Mouse (Mus musculus) liver, embryonic 14 days (tissue): ENCODE results near the gene Rasd2. TPM values are rescaled to one million over a fixed set of nuclear protein-coding genes. Genes with fewer than 3 reads are reported as not detected.

Experiments used
- polyA plus RNA-seq: library from polyadenylated mRNA; depleted of rRNA; stranded (reverse); fragments of >200 nt; gene quantifications from 2 replicates; pipeline ENCODE4 v1.2.3, GENCODE M21; 2012; rRNA removed

Rasd2 gene
- polyA plus RNA-seq: 0.02 TPM in 1 of 2 replicates, not detected in the other

GRCm38 (mm10) chr8:75213686-75214085 is at the start of gene Rasd2:
Gene Rasd2, plus strand, starts transcription at chr8:75213944.

Other genes starting within 250 kb of the Rasd2 start
- gene Hmgxb4, start 220.6 kb upstream of the Rasd2 start, polyA plus RNA-seq: 14.7 and 19.0 TPM in 2 replicates
- 6.0 and 7.0 TPM in 2 replicates for gene Tom1, start 180.2 kb upstream of the Rasd2 start, polyA plus RNA-seq
- 61.6 and 94.7 TPM in 2 replicates for gene Hmox1, start 120.3 kb upstream of the Rasd2 start, polyA plus RNA-seq
- gene Mcm5, start 104.4 kb upstream of the Rasd2 start, polyA plus RNA-seq: 127 and 144 TPM in 2 replicates
- 0.46 and 0.86 TPM in 2 replicates for gene Gm10358, start 192.6 kb downstream of the Rasd2 start, polyA plus RNA-seq
- gene Iqcm, start 234.8 kb downstream of the Rasd2 start, polyA plus RNA-seq: not detected in 2 replicates